Mouse (Mus musculus) regulatory T cell (primary cell): ENCODE results near the gene Fkbp3.
"Not testable (repeated sequence)": the region's sequence is repeated elsewhere in the genome, so short reads cannot be mapped to it uniquely, and the experiment has no call there.

Experiments used
- in situ Hi-C: fragments of 300-600 bp; cut with MboI, MseI; formaldehyde crosslinking; loops from one replicate; pipeline ENCODE4 v1.15.1; 2025; ENCODE audit warnings: high pct_unique_total_duplicates

The Fkbp3 gene

GRCm38 (mm10) chr12:65073611-65074178 lies at the start of gene Fkbp3:
Gene Fkbp3 (minus strand): TSS chr12:65074007.
- in situ Hi-C loops = loop anchor here (5.0 kb wide), 1 partner anchor 106 kb away; the partner anchor contains the start of genes Klhl28 and Togaram1

GRCm38 (mm10) chr12:65119451-65119850 lies 45.6 kb upstream of the Fkbp3 start:
- in situ Hi-C loops = no loop called here

GRCm38 (mm10) chr12:65118968-65119367 lies 45.2 kb upstream of the Fkbp3 start:
- in situ Hi-C loops = no loop called here

- in situ Hi-C loops = not testable (repeated sequence)
Observed at GRCm38 (mm10) chr12:65114978-65115377, 41.2 kb upstream of the Fkbp3 start.

GRCm38 (mm10) chr12:65113925-65114324 lies 40.1 kb upstream of the Fkbp3 start:
- in situ Hi-C loops = no loop called here

GRCm38 (mm10) chr12:65112811-65113210 lies 39.0 kb upstream of the Fkbp3 start:
- in situ Hi-C loops = no loop called here

- in situ Hi-C loops = no loop called here
Observed at GRCm38 (mm10) chr12:65111503-65111902, 37.7 kb upstream of the Fkbp3 start.

GRCm38 (mm10) chr12:65108746-65109145 lies 34.9 kb upstream of the Fkbp3 start:
- in situ Hi-C loops = loop anchor here (5.0 kb wide), 1 partner anchor 271 kb away; no protein-coding TSS in a partner anchor

GRCm38 (mm10) chr12:65076906-65077305 lies 3.1 kb upstream of the Fkbp3 start:
- in situ Hi-C loops = no loop called here

- in situ Hi-C loops = no loop called here
Observed at GRCm38 (mm10) chr12:65075733-65076310, 2.0 kb upstream of the Fkbp3 start.

GRCm38 (mm10) chr12:65075085-65075732 lies 1.4 kb upstream of the Fkbp3 start, which contains the start of gene Fancm:
Gene Fancm (plus strand): TSS chr12:65075603.
- in situ Hi-C loops = no loop called here

- in situ Hi-C loops = loop anchor here (5.0 kb wide), 1 partner anchor 107 kb away; the partner anchor contains the start of genes Klhl28 and Togaram1
Observed at GRCm38 (mm10) chr12:65074651-65075050, 844 bp upstream of the Fkbp3 start.

- in situ Hi-C loops = loop anchor here (5.0 kb wide), 1 partner anchor 106 kb away; the partner anchor contains the start of genes Klhl28 and Togaram1
Observed at GRCm38 (mm10) chr12:65072911-65073610, 746 bp downstream of the Fkbp3 start.

- in situ Hi-C loops = no loop called here
Observed at GRCm38 (mm10) chr12:65068409-65068808, 5.4 kb downstream of the Fkbp3 start.

- in situ Hi-C loops = no loop called here
Observed at GRCm38 (mm10) chr12:65066234-65066633, 7.6 kb downstream of the Fkbp3 start.

GRCm38 (mm10) chr12:65065241-65065640 lies 8.6 kb downstream of the Fkbp3 start:
- in situ Hi-C loops = no loop called here

- in situ Hi-C loops = no loop called here
Observed at GRCm38 (mm10) chr12:65061082-65061481, 12.7 kb downstream of the Fkbp3 start.

GRCm38 (mm10) chr12:65058203-65058602 lies 15.6 kb downstream of the Fkbp3 start:
- in situ Hi-C loops = no loop called here

GRCm38 (mm10) chr12:65048799-65049198 lies 25.0 kb downstream of the Fkbp3 start:
- in situ Hi-C loops = no loop called here

- in situ Hi-C loops = no loop called here
Observed at GRCm38 (mm10) chr12:65037546-65037937, 36.3 kb downstream of the Fkbp3 start.

GRCm38 (mm10) chr12:65036892-65037545 lies 36.8 kb downstream of the Fkbp3 start:
- in situ Hi-C loops = no loop called here
